Mouse (Mus musculus): ENCODE results near the gene Faf2.

DNA sequence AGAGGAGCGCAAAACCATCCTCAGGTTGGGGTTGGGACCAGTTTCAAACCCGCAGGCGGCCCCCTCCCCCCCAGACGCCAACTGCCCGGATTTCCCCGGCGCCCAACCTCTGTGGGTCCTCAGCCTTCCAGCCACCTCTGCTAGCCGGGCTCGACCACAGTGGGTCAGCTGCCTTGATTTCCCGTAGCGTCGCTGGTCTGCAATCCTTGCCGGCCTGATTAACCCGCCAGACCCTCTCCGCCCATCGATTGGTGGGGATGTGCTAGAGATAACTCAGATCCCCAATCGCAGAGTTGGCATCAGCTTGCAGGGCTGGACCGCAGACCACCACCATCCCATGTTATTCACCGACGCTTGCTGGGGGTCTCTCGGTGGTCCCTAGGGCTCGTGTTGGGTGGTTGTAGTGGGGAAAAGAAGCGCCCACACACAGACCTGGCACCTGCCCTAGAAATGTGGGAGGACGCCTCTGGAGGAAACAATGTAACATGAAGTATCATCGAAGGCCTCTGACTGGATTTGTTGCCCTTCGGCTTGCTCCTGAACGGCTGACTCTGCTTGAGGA, 457 bp downstream of the Faf2 start:
- TF ChIP-seq POLR2A (IDR thresholded peaks at IDR 0.05; ENCODE audit: low read depth, low read length), result no peak
- TF ChIP-seq CTCF (IDR thresholded peaks at IDR 0.05; ENCODE audit: extremely low read depth, insufficient read depth, insufficient read length, insufficient replicate concordance), result no peak
